Mouse (Mus musculus) hindbrain, embryonic 12.5 days (tissue): ENCODE measurements around the gene Drg1. TPM values are rescaled to one million over a fixed set of nuclear protein-coding genes. Genes with fewer than 3 reads are reported as not detected.

Experiments used
- ATAC-seq: fragments of 200-750 bp; cut with Nextera tagmentation; 2 replicates; pipeline ENCODE4 v1.8.0; 2017; ENCODE audit warnings: moderate TSS enrichment; ENCODE audit not compliant: low FRiP score
- H3K27ac ChIP-seq: fragments of 300-500 bp; sonication (generic); 2 replicates; pipeline ENCODE4 v1.5.1; 2016; ENCODE audit warnings: mild to moderate bottlenecking
- H3K27me3 ChIP-seq: fragments of 300-500 bp; sonication (generic); 2 replicates; pipeline ENCODE4 v1.6.1; 2016; ENCODE audit warnings: mild to moderate bottlenecking
- H3K36me3 ChIP-seq: fragments of 300-500 bp; sonication (generic); 2 replicates; pipeline ENCODE4 v1.6.1; 2016; ENCODE audit warnings: mild to moderate bottlenecking
- H3K4me1 ChIP-seq: fragments of 300-500 bp; sonication (generic); 2 replicates; pipeline ENCODE4 v1.6.1; 2016
- H3K4me2 ChIP-seq: fragments of 300-500 bp; sonication (generic); replicated peaks from 2 replicates; pipeline ENCODE4 v1.6.1; 2016; ENCODE audit warnings: mild to moderate bottlenecking
- H3K4me3 ChIP-seq: fragments of 300-500 bp; sonication (generic); 2 replicates; pipeline ENCODE4 v1.5.1; 2016; ENCODE audit warnings: mild to moderate bottlenecking
- H3K9ac ChIP-seq: fragments of 300-500 bp; sonication (generic); 2 replicates; pipeline ENCODE4 v1.6.1; 2016; ENCODE audit warnings: mild to moderate bottlenecking, moderate library complexity
- H3K9me3 ChIP-seq: fragments of 300-500 bp; sonication (generic); replicated peaks from 2 replicates; pipeline ENCODE4 v1.6.1; 2016; ENCODE audit warnings: mild to moderate bottlenecking
- WGBS: fragments of 180-500 bp; shearing (Covaris S2); methylation state at CpG from one replicate; pipeline ENCODE4 v1.1.7; 2016; 5-methylcytosine and 5-hydroxymethylcytosine counted together
- polyA plus RNA-seq: library from polyadenylated mRNA; unstranded; fragments of >200 nt; fragmentation: Nextera tagmentation; extraction: Ambion mirVana; gene quantifications from 2 replicates; pipeline ENCODE4 v1.2.1, GENCODE M21; 2016

Gene Drg1
- polyA plus RNA-seq: 240 and 245 TPM in 2 replicates

DNA sequence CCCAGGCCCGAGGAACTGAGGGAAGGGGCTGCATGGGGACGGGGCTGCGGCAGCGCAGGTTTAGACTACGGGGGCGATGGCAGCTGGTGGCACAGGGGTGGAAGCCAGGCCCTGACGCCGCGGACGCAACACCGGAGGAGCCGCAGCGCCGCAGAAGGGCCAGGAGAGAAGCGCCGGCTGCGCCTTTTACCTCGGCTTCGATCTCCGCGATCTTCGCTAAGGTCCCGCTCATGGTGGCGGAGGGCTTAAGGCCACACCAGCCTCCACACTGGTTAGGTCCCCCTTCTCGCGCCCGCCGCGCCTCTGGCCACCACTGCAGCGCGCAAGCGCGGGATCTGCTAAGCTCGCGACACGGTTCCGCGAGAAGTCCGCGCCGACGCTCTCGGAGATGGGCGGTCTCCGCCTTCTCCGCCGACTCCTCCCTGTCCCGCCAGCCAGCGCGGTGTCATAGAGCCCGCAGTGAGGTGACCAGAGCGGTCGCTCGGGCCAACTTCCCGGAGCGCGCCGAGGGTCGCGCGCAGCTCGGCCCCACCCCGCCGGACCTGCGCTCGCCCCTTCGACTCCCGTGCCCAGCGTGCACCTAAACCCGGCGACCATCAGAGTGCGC, at the start of gene Drg1:
Drg1 (minus strand) TSS at position 337 of the 607 bp plus-strand sequence.
- Histone ChIP-seq H3K36me3 (peaks cover 28% of the 10 kb centered on the region), H3K4me2 (peak within 1 kb of the TSS; percentile 78), H3K27me3 (no peaks in the 10 kb centered on the region), H3K27ac (peak within 1 kb of the TSS; percentile 96), H3K9me3 (no peaks in the 10 kb centered on the region), H3K4me3 (peak within 1 kb of the TSS; percentile 93), H3K4me1 (peaks cover 29% of the 10 kb centered on the region), H3K9ac (peak within 1 kb of the TSS; percentile 98)
- WGBS: under 1% methylated on average over 61 of the region's 72 CpGs
- ATAC-seq: peak; percentile 99

DNA sequence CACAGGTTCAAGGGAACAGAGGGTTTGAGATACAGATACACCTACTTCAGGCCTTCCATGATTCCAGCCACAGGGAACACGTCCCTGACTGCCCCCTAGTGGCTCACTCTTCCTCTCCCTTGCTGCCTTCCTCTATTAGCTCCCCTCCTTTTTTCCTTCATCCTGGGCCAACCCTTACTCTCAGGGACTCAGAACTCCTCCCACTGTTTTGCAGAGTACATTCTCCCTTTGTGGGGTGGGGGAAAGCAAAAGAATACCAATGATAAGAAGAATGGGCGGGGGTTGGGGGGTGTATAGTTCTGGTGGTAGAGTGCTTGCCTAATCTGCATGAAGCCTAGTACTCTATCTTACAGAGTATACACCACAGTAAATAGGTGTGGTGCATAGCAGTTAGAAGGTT, 47.9 kb upstream of the Drg1 start:
- Histone ChIP-seq H3K27ac (no peak overlapping the region), H3K4me3 (no peak overlapping the region), H3K36me3 (peaks cover 39% of the 10 kb centered on the region), H3K9me3 (no peaks in the 10 kb centered on the region), H3K4me1 (no peaks in the 10 kb centered on the region), H3K4me2 (no peak overlapping the region), H3K27me3 (no peaks in the 10 kb centered on the region), H3K9ac (no peak overlapping the region)
- 26% methylated on average over 2 of the region's 2 CpGs for WGBS
- ATAC-seq: peak; percentile 74

DNA sequence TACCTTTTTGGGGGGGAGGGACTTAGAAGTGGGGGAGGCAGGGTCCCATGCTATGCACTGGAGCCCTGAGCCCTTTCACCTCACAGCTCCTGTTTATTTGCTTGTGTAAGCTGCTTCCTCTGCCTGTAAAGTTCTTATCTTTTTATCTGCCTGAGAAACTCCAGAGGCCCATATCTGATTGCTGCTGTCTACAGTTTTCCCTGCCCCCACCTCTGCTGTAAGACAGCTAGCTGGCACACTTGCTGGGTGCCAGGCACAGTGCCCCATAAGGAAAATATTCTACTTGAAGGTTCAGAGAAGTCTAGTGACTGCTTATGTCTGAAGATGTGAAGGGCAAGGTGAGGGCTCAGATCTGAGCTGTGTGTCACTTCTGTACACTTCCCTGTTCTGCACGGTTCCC, 47.1 kb upstream of the Drg1 start:
- 100% methylated on average over 1 of the region's 1 CpGs for WGBS
- no peaks in the 10 kb centered on the region for H3K27me3 ChIP-seq
- H3K4me3 ChIP-seq: no peak overlapping the region
- ATAC-seq: no peak
- H3K27ac ChIP-seq: no peak overlapping the region
- no peaks in the 10 kb centered on the region for H3K9me3 ChIP-seq
- no peak overlapping the region for H3K9ac ChIP-seq
- peaks cover 48% of the 10 kb centered on the region for H3K36me3 ChIP-seq
- no peaks in the 10 kb centered on the region for H3K4me1 ChIP-seq
- H3K4me2 ChIP-seq: no peak overlapping the region

DNA sequence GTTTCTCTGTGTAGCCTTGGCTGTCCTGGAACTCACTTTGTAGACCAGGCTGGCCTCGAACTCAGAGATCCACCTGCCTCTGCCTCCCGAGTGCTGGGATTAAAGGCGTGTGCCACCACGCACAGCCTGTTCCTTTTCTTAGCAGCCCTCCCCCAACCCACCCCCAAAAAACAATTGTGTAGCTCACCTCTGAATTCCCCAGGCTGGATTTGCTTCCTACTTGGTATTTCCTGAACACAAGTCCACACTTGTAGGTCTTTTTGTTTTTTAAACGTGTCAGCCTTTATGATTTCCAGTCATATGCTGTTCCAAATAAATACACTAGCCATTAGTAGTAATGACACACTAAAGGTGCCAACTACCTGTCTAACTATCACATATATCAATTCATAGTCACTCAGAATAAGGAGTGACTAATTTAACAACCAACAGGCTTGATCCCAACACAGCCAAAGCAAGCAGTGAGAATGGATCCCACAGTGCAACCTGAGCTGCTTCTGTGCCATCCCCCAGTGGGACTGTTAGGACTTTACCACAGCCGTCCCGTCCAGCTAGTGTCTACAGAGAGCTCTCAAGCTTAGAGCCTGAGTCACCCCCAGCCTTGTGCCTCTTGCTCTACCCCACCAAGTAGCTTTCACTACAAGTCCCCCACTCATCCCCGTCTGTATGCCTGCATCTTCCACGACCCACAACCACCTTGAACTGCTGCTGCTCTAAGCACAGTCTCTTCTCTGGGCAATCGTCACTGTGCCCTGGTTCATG, 45.6 kb upstream of the Drg1 start:
- Histone ChIP-seq H3K9me3 (no peaks in the 10 kb centered on the region), H3K4me3 (no peak overlapping the region), H3K36me3 (peaks cover 63% of the 10 kb centered on the region), H3K9ac (no peak overlapping the region), H3K27me3 (no peaks in the 10 kb centered on the region), H3K4me1 (no peaks in the 10 kb centered on the region), H3K27ac (no peak overlapping the region), H3K4me2 (no peak overlapping the region)
- 88% methylated on average over 10 of the region's 10 CpGs for WGBS
- ATAC-seq: no peak

GRCm38 (mm10) chr11:3310789-3311585, 44.8 kb upstream of the Drg1 start:
- WGBS: 91% methylated on average over 9 of the region's 10 CpGs
- Histone ChIP-seq H3K9ac (no peak overlapping the region), H3K36me3 (peaks cover 71% of the 10 kb centered on the region), H3K4me2 (no peak overlapping the region), H3K4me3 (no peak overlapping the region), H3K27ac (no peak overlapping the region), H3K9me3 (no peaks in the 10 kb centered on the region), H3K4me1 (no peaks in the 10 kb centered on the region), H3K27me3 (no peaks in the 10 kb centered on the region)
- no peak for ATAC-seq

GRCm38 (mm10) chr11:3309884-3310283, 43.7 kb upstream of the Drg1 start:
- Histone ChIP-seq H3K9me3 (no peaks in the 10 kb centered on the region), H3K36me3 (peaks cover 81% of the 10 kb centered on the region), H3K27ac (no peak overlapping the region), H3K4me2 (no peak overlapping the region), H3K4me3 (no peak overlapping the region), H3K9ac (no peak overlapping the region), H3K27me3 (no peaks in the 10 kb centered on the region), H3K4me1 (no peaks in the 10 kb centered on the region)
- 92% methylated on average over 4 of the region's 4 CpGs for WGBS
- ATAC-seq: no peak

- H3K9me3 ChIP-seq: no peaks in the 10 kb centered on the region
- H3K4me2 ChIP-seq: no peak overlapping the region
- H3K36me3 ChIP-seq: peaks cover 96% of the 10 kb centered on the region
- H3K27me3 ChIP-seq: no peaks in the 10 kb centered on the region
- no peak overlapping the region for H3K9ac ChIP-seq
- H3K4me3 ChIP-seq: no peak overlapping the region
- 0 out of 2 replicates have a peak, but pooled peaks cover 2% of the 10 kb centered on the region for H3K4me1 ChIP-seq
- H3K27ac ChIP-seq: no peak overlapping the region
- WGBS: 88% methylated on average over 3 of the region's 3 CpGs
- no peak for ATAC-seq
Measured at GRCm38 (mm10) chr11:3307875-3308274, 41.7 kb upstream of the Drg1 start.

- no peak overlapping the region for H3K4me3 ChIP-seq
- H3K9me3 ChIP-seq: no peaks in the 10 kb centered on the region
- no peak overlapping the region for H3K27ac ChIP-seq
- WGBS: 94% methylated on average over 4 of the region's 4 CpGs
- 0 out of 2 replicates have a peak, but pooled peaks cover 3% of the 10 kb centered on the region for H3K4me1 ChIP-seq
- no peaks in the 10 kb centered on the region for H3K27me3 ChIP-seq
- H3K36me3 ChIP-seq: peaks cover 98% of the 10 kb centered on the region
- ATAC-seq: no peak
- H3K4me2 ChIP-seq: no peak overlapping the region
- H3K9ac ChIP-seq: no peak overlapping the region
Measured at GRCm38 (mm10) chr11:3305821-3306220, 39.6 kb upstream of the Drg1 start.

DNA sequence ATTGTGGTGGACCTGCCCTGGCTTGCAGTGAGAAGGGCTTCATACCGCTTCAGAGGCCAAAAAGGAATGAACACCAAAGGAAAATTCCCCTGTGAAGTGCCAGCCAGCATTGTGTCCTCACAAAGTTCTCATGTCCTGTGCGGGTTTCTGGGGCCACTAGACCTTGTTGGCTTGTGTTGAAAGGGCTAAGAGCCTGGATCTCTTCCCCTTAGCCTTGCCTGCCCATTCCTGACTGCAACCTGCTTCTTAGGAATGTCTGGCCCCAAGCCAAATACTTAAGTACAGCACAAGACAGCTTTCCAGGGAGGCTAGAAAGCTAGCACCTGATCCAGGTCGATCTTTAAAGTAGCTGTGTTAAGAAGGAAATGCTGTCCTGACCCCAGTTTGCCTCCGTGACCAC, 36.6 kb upstream of the Drg1 start:
- Histone ChIP-seq H3K4me1 (0 out of 2 replicates have a peak, but pooled peaks cover 4% of the 10 kb centered on the region), H3K4me3 (no peak overlapping the region), H3K4me2 (no peak overlapping the region), H3K36me3 (peaks cover 96% of the 10 kb centered on the region), H3K27ac (no peak overlapping the region), H3K9ac (no peak overlapping the region), H3K27me3 (no peaks in the 10 kb centered on the region), H3K9me3 (no peaks in the 10 kb centered on the region)
- WGBS: 88% methylated on average over 4 of the region's 4 CpGs
- ATAC-seq: no peak

DNA sequence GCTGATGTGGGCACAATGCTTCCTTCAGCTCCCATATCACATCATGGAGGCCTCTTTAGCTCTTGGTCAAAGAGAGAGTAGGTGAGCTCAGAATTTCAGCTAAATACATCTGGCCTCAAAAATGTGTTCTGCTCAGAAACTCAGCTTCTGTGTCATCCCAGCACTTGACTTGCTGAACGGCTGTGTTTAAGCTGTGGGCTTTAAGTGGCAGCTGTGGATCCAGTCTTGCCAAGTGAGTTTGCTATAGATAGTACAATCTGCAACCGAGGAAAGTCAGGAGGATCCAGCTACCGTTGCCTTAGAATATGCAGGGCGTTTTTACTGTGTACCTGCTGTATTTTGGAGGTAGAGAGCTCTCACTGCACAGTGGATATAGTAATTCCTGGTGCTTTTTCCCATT, 36.2 kb upstream of the Drg1 start:
- H3K36me3 ChIP-seq: peaks cover 96% of the 10 kb centered on the region
- H3K4me2 ChIP-seq: no peak overlapping the region
- no peak overlapping the region for H3K9ac ChIP-seq
- no peaks in the 10 kb centered on the region for H3K27me3 ChIP-seq
- no peak for ATAC-seq
- 0 out of 2 replicates have a peak, but pooled peaks cover 7% of the 10 kb centered on the region for H3K4me1 ChIP-seq
- H3K4me3 ChIP-seq: no peak overlapping the region
- H3K27ac ChIP-seq: no peak overlapping the region
- H3K9me3 ChIP-seq: no peaks in the 10 kb centered on the region
- WGBS: 94% methylated on average over 4 of the region's 4 CpGs

DNA sequence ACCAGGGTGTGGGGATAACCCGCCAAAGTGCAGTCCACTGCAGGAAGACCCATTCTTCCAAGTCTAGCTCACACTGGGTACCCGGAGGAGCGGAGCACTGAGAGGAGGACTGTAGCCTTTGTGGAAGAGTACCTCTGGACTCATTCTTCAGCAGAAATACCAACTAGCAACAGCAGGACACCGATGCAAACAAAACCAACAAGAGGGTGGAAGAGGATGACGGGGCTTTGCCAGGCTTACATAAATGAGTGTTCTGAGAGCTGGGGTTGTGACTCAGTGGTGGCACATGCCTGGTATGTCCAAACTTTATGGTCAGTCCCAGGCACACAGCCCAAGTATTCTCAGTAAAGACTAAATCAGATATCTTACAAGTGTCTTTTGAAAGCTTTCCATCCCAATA, 34.9 kb upstream of the Drg1 start:
- Histone ChIP-seq H3K9ac (no peak overlapping the region), H3K27ac (no peak overlapping the region), H3K4me3 (no peak overlapping the region)

DNA sequence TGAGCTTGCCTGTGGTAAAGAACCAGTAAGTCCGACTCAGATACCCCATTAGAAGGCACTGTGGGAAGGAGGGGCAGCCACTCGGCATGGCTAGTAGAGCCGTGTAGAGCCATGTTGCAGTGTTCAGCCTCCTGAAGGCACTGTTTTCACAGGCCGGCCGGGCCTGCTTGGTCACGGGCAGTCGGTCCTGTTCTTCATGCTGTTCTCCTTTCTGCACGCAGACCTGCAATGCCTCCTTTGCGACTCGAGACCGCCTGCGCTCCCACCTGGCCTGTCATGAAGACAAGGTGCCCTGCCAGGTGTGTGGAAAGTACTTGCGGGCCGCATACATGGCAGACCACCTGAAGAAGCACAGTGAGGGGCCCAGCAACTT, 32.6 kb upstream of the Drg1 start:
- no peak overlapping the region for H3K4me2 ChIP-seq
- no peaks in the 10 kb centered on the region for H3K9me3 ChIP-seq
- H3K27me3 ChIP-seq: no peaks in the 10 kb centered on the region
- no peak for ATAC-seq
- WGBS: 92% methylated on average over 14 of the region's 14 CpGs
- H3K36me3 ChIP-seq: peaks cover 96% of the 10 kb centered on the region
- no peak overlapping the region for H3K27ac ChIP-seq
- H3K4me3 ChIP-seq: no peak overlapping the region
- no peak overlapping the region for H3K9ac ChIP-seq
- peaks cover 43% of the 10 kb centered on the region for H3K4me1 ChIP-seq

More for the DNA sequence above, 34.9 kb upstream of the Drg1 start:
- ATAC-seq: no peak
- H3K4me1 ChIP-seq: peaks cover 21% of the 10 kb centered on the region
- no peaks in the 10 kb centered on the region for H3K9me3 ChIP-seq
- 97% methylated on average over 5 of the region's 5 CpGs for WGBS
- no peaks in the 10 kb centered on the region for H3K27me3 ChIP-seq
- peaks cover 96% of the 10 kb centered on the region for H3K36me3 ChIP-seq
- no peak overlapping the region for H3K4me2 ChIP-seq
